Mouse (Mus musculus) myocyte (in vitro differentiated cells): ENCODE measurements at regions not wholly inside any gene's neighbourhood (a gene's known extent, or its start where the extent isn't known, plus 50 kb on each side); places are given as distances from the start of the nearest gene placed in this dataset.

Source experiments
- CEBPB ChIP-seq: IDR thresholded peaks from 2 replicates; pipeline ENCODE4 v1.6.1; 2011; ENCODE audit warnings: mild to moderate bottlenecking, moderate library complexity; ENCODE audit not compliant: poor library complexity, insufficient read depth, severe bottlenecking
- MAX ChIP-seq: IDR thresholded peaks from one replicate; pipeline ENCODE4 v1.6.1; 2011; ENCODE audit warnings: low read depth, mild to moderate bottlenecking, control low read depth
- MYOD1 ChIP-seq, 3 experiments: IDR thresholded peaks; one replicate each; pipeline ENCODE4 v1.6.1; 2011; ENCODE audit warnings: control low read depth in 2 of 3, low read depth in 2 of 3, mild to moderate bottlenecking in 2 of 3, moderate library complexity in 1 of 3; ENCODE audit not compliant: insufficient read length in 2 of 3, control insufficient read depth in 1 of 3

GRCm38 (mm10) chr13:82577937-82578336, 795.1 kb downstream of the Cetn3 start:
- TF ChIP-seq MAX (no peak), CEBPB (no peak), MYOD1 (IDR thresholded peaks at IDR 0.05; ENCODE audit: control insufficient read depth in 1 of 3, insufficient read length in 2 of 3, low read depth in 2 of 3) (no peak)
